Mouse (Mus musculus) megakaryocyte, embryonic 14.5 days (primary cell): ENCODE data around the gene Spem1.

Experiments
- FLI1 ChIP-seq: IDR thresholded peaks from 2 replicates; pipeline ENCODE4 v1.6.1; 2012; ENCODE audit warnings: low read length, inconsistent platforms, mixed read lengths
- GATA1 ChIP-seq: IDR thresholded peaks from 3 replicates; pipeline ENCODE4 v1.6.1; 2012; ENCODE audit warnings: mixed read lengths, low read length, inconsistent platforms, borderline replicate concordance

DNA sequence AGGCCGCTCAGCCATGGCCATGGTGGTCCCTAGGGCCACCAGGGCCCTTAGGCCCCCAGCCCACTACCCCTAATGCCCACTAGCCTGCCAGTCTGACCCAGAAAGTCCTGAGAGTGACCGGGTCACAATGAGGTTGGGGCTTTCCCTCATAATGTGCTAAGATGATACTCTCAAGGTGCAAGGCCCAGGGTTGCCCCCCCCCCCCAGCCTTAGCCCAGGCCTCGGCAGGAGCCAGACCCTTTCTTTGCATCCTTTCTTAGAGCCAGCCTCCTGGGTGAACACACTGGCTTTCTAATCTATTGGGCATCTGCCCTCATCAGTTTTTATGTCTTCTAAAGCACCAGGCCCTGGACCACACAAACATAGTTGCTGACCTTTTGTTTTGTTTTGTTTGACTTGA, at the start of gene Spem1:
- TF ChIP-seq FLI1 = no peak
- TF ChIP-seq GATA1 = no peak
